Mouse (Mus musculus): ENCODE results near the gene Dpyd.

The Dpyd gene

DNA sequence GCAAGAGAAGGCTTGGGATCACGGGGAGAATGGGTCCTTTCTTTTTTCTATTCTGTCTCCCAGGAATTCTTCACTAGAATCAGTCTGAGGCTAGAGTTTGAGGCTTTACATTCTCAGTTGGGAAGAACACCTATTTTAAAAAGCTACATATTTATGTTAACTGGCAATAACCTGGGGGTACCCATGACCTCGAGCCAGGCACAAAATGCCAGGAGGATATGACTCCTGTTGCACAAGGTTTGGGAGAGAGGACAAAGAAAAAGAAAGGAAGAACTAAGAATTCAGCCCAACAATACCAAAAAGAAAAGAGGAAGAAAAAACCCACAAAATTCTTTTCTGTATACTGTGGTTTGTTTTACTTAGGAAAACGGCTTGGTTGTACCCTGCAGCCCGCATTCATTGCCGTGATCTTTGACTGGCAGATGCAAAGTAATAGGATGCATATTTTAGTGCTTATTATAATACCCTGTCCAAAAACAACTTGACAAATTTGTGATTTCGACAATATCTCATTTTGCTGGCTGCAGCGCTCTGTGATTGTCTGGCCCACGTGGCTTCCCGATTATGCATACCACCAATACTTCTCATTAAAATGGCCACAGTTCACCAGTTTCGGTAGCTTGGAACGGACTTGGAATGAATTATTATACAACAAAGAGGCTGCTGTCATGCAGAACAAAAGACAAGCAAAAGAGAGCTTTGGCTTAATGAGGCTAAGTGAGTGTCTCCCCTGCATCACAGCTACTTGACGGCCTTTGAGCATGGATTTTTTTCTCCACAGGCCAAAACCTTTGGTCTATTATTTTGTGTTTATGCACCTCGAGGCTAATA, 799.8 kb downstream of the Dpyd start:
- in situ Hi-C loops (cut with MseI, MboI), result no loop called here

DNA sequence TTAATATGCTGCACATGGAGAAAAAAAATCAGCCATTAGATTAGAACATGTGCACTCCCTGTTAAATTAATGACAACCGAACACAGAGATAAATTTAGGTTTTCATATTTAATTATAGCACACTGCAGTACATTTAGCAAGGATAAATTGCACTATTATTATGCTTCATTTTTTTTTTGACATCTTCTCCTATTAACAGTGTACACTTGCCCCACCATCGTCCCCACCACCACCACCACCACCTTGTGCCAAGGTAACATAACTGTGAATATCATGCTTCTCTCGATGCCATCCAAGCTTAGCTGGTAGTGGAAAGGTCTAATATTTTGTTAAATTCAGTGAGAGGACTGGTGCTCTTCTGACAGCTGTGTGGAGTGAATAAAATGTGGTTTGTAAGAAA, 800.5 kb downstream of the Dpyd start:
- in situ Hi-C loops (cut with MseI, MboI), result no loop called here

DNA sequence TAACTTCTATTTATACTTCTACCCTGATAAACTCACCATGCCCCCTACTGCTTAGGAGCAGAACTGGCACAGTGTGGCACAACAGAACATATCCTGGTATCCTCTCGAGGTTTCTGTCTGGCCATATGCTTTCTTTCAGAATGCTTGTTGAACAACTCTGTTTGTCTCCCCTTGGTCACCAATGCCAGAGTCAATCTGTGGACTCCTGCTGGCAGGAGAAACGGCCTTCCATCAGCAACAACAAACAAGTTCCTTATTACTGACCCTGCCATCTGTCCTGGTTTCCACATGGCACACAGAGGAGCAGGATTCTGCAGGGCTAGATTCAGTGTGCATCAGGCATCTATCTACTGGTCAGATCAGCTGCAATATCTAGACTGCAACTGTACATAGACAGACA, 807.0 kb downstream of the Dpyd start:
- in situ Hi-C loops (cut with MseI, MboI), result no loop called here

DNA sequence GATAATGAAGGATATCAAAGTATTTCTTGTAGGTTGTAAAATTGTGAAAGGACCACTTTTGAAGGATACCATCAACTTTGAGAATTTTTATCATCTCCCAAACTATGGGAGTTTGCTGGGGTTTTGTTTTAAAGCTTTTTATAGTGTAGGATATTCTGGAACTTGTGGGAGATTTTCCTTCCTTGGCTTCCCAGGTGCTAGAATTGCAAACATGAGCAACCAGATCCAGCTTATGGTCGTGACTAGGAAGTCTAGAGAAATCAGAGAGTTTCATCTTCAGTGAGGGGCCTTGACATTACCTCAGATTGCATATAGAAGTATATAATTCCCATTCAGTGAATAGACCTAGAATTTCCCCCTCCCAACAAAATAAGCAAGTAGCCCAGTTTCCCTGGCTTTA, 819.2 kb downstream of the Dpyd start:
- in situ Hi-C loops (cut with MseI, MboI), result no loop called here

DNA sequence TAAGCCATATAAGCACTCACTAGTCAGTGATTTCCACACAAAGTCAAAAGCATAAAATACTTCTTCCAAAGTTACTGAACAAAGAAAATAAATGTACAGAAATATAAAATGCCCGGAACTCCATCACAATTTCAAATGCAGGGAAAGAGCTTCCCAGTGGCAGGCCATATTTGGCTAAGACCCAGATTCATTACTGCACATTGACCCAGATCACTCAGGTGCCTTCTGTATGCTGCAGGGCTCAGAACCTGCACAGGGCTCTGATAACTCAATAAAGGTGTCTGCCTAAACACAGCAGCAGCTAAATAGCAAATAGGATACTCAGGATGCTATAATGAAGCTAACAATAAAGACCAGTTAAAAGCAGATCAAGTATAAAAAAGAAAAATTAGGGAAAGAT, 820.5 kb downstream of the Dpyd start:
- in situ Hi-C loops (cut with MseI, MboI), result no loop called here

DNA sequence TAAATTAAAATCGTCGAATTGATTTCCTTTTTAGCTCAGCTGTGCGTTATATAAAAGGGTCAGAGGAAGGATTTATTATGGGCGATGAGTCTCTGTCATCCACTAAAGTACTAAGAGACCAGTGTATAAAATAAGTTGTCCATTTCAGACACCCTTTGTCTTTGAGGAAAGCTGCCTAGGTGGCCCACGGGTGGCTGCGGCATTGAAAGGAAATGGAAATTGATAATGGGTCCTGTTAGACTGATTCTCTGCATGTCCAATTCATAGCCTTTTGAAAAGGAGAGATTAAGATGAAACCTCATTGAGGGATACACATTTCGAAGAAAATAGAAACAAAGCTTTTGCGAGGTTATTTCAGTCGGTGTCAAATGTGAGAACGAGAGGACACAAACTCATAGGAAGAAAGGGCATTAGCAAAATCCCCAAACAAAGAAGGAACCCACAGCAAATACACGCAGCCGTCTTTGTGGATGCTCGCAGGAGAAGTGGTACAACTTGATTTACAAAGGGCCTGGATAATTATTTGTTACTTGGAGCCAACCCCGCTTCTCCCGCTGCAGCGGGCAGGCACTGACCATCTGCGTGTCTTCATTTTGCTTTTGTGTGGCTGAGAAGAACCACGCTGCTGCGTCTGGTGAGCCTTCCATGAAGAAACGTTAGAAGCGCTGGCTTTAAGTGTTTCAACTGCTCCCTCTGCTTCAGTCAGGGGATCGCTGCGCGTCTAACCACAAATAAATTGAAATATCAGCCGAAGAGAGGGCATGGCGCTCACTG, 825.6 kb downstream of the Dpyd start:
- in situ Hi-C loops (cut with MseI, MboI), result no loop called here

DNA sequence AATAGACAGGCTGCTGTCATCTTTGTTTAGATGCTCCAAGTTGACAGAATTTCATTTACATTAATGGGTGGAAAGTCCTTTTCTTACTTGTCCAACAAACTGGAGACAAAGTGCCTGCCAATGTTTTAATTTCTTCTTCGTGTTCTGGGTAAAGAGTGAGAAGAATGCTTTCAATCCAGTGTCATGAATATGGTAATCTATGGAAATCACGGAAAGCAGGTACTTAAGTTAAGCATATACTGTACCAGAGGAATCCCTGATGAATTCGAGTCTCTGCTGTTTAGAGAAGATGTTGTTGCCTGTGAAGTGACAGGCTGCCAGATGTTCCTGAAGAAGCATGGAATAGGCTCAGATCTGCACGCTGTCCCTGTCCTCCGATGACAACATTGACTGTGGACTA, 835.3 kb downstream of the Dpyd start:
- in situ Hi-C loops (cut with MseI, MboI), result no loop called here

DNA sequence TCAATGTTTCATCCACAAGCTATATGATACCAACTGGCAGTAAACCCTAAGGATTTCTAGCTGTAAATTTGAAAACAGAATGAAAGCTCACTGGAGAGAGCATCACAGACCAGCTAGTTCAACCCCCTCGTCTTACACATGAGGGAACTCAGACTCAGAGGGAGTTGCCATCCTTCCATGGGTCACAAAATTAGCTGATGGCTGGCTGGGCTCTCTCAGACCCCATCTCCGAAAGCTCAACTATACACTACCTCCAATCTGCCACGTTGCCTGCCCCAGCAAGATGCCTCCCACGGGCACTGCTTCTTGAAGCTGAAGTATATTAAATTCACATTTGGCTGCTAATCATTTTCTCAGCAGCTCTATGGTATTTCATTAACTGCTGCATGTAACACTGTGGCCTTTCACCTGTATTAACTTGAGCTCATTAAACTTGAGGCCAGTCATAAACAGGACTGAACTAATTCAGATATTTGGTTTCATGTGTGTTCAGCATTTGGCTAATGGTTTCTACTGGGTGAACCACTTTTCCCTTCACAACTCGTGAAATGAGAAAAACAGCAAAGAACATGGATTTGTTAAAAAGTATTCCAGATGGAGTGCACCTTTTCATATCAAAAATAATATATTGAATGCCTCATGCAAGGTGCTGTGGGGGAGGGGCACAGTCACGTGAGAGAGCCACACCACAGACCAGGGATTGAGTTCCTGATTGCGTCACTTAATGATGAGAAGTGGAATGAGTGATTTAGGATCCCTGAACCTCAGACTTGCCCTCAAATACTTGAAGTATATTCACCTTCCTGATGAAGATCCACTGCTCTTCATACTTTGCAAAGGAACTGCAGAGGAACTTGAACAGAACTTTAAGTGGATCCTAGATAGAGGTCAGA, 841.2 kb downstream of the Dpyd start:
- in situ Hi-C loops (cut with MseI, MboI), result no loop called here

DNA sequence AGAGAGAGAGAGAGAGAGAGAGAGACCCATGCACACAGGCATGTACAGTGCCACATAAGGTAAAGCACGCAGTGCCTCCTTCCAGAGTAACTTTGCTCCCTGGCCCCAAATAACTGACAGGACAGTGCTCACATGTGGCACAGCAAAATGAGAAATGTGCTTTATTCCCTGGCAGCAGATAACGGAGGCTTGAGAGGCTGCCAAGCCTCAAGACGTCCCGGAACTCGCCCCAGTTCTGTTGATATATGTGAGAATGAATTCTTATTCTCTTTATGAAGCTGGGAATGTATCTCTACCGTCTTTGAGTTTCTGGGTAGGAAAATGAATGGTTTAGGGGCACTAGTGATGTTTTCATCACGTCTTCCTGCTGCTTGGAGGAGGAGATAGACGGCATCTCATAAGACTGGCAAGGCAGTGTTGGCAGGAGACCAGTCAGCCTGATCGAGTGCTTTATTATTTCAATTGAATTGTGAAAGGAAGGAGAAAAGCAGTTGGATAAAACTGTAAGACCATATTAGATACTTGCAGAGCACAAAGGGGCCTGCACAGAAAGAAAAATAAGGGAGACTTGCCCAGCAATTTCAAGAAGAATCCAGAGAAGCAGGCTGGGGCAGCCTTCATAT, 857.3 kb downstream of the Dpyd start:
- in situ Hi-C loops (cut with MseI, MboI), result no loop called here

DNA sequence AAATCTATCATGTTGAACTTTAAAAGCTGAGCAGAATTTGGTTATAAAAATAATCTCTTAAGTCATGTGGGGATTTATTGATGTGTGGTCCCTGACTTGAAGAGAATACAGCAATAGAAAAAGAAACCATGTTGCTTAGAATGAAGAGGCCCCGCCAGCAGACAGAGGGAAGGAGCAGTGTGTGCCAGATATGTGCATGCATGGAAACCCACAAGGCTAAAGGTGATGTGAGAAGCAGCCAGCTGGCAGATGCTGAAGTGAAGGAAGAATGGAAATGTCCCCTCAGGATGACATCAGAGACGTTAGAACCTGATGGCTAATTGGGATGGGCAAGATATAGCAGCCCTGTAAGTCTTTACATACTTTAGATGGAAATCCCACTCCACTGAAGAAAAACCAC, 857.8 kb downstream of the Dpyd start:
- in situ Hi-C loops (cut with MseI, MboI), result no loop called here

DNA sequence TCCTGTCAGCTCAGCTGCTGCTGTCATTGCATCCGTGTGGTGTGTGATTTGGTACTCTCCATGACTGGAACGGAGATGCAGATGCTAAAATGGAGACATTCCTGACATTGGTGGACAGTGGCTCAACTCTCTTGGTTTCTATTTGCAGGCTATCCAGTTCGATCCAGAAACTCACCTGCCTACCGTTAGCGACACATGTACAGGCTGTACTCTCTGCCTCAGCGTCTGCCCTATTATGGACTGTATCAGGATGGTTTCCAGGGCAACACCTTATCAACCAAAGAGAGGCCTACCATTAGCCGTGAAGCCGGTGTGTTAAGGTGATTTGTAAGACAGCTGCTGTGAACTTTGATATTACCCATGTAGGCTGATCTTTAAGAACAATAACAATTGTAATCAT, 869.4 kb downstream of the Dpyd start:
- in situ Hi-C loops (cut with MseI, MboI), result no loop called here

DNA sequence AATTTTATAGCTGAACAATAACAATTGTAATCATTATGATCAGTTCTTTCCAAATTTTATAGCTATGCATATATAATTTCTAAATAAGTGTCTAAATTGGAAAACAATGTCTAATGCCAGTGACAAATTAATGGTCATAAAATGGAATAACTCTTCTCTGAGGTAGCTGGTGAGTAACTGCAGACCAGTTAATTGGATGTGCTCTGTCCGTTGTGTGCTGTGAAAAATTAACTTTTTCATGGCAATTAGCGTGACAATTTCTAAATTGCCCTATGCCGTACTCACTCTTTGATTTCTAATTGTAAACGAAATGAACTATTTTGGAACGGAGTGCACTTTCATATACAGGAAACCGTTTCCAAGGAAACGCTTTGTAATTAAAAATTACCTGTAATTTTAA, 869.8 kb downstream of the Dpyd start:
- in situ Hi-C loops (cut with MseI, MboI), result no loop called here

DNA sequence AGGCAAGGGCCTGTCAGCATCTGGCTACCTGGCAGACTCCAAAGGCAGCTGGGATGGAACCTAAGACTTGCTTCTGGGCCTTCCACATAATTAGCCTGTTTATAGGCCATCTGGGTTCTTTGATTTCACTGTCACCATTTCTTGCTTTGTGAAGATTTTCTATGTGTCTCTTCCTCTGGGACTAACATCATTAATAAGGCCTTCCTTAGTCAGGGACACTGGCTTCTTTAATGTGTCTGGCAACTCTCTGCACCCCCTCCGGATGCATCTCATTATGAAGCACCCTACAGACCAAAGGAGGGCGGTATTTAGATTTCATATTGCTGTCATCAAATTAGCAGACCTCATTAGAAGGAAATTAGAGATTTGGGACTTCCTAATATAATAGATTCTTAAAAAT, 885.6 kb downstream of the Dpyd start:
- in situ Hi-C loops (cut with MseI, MboI), result no loop called here

DNA sequence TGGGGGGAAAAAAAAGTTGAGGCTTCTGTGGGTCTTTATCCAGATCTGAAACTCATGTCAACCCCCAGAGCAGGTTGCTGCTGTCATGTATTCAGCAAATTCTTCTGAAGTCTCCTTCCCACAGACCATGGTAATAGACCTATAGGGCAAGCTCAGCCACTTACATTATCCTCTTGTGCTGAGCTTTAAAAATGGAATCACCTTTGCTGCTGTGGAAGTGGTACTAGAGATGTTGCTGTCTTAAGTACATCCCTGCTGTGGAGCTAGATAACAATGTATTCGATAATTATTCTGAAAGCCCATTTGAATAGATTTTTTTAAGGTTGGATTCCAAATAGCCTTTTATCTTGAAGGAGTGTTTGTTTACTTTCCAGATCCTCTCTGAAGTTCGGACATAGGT, 902.1 kb downstream of the Dpyd start:
- in situ Hi-C loops (cut with MseI, MboI), result no loop called here

DNA sequence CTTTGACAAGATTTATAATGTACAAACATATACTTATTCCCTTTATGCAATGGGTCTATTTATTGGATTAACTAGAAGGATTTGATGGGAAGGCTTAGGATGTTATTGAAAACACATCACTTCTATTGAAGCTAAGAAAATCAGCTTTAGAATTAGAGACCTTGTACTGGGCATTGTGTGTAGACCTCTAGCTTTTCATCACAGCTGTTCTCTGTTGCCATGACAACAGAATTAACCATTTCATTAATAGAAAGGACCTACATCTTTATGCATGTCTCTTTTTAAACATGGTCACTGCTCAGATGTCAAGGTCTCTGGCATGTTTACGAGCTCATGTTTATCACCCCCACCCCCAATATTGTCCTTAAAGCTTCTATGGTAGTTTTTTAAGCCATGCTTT, 902.5 kb downstream of the Dpyd start:
- in situ Hi-C loops (cut with MseI, MboI), result no loop called here

DNA sequence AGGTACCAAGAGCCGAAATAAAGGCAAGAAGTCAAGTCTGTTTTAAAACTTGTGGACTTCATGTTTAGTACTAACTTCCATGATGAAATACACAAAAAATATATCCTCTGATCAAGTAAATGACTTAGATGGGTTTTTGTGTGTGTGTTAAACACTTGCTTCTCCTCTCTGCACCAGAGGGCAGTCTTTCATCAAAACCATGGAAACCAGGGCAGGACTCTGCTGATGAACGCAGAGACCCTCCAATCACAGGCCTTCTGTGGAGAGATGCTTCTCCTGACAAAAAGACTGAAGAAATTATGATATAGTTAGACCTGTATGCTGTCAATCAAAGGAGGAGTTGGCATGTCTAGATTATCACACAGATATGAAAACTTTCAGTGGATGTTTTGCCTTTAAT, 905.8 kb downstream of the Dpyd start:
- in situ Hi-C loops (cut with MseI, MboI), result no loop called here
